Mouse (Mus musculus): ENCODE results near the gene Pnck. TPM values are rescaled to one million over a fixed set of nuclear protein-coding genes. Genes with fewer than 3 reads are reported as not detected.

Gene Pnck
- polyA plus RNA-seq (2012; rRNA removed), result 0.71 and 0.77 TPM in 2 replicates

GRCm38 (mm10) chrX:73659575-73660283, at the start of gene Pnck:
TSS of gene Pnck (minus strand) at chrX:73660117.

GRCm38 (mm10) chrX:73672879-73673618, 13.1 kb upstream of the Pnck start, which contains the start of gene Slc6a8:
TSS of gene Slc6a8 (plus strand) at chrX:73673150.

DNA sequence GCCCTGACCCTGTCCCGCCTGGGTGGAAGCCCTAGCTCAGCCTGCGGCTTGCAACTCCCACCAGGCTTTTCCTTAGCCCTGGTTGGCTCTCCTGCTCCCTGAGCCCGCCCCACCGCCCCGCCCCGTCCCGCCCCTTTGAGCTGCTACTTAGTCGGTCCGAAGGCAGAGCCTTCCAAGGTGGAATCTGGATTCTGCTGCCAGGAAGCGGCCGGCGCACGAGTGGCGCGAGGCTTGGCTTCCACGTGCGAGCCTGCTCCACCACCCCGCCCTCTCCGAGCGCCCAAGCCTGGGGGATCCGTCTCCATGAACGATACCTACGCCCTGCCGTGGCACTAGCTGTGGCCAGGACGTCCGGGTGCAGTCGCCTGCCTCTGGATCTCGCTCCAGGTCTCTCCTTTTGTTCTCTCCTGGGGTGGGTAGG, 20.7 kb downstream of the Pnck start, which contains the start of gene Dusp9:
Gene Dusp9 (plus strand): TSS at position 165 of the 421 bp plus-strand sequence.

Other genes starting within 250 kb of the Pnck start
- under 0.01 TPM in 1 of 2 replicates, not detected in the other for gene Zfp92, start 249.0 kb downstream of the Pnck start, polyA plus RNA-seq (2012; rRNA removed)
- gene Trex2, start 224.8 kb downstream of the Pnck start, polyA plus RNA-seq (2012; rRNA removed), result 0.03 TPM in 1 of 2 replicates, not detected in the other
- 29.5 and 31.5 TPM in 2 replicates for gene Haus7, start 201.1 kb downstream of the Pnck start, polyA plus RNA-seq (2012; rRNA removed)
- 16.4 and 17.4 TPM in 2 replicates for gene Bgn, start 176.5 kb downstream of the Pnck start, polyA plus RNA-seq (2012; rRNA removed)
- gene Atp2b3, start 157.0 kb downstream of the Pnck start, polyA plus RNA-seq (2012; rRNA removed), result 0.01 TPM in 1 of 2 replicates, not detected in the other
- 21.2 and 21.9 TPM in 2 replicates for gene Dusp9, start 20.7 kb downstream of the Pnck start, polyA plus RNA-seq (2012; rRNA removed)
- gene Slc6a8, start 13.0 kb upstream of the Pnck start, polyA plus RNA-seq (2012; rRNA removed), result 1.4 and 1.6 TPM in 2 replicates
- gene Bcap31, start 56.1 kb upstream of the Pnck start, polyA plus RNA-seq (2012; rRNA removed), result 42.7 and 50.5 TPM in 2 replicates
- 4.8 and 6.1 TPM in 2 replicates for gene Abcd1, start 56.5 kb upstream of the Pnck start, polyA plus RNA-seq (2012; rRNA removed)
- 0.25 TPM in 2 replicates for gene Plxnb3, start 97.0 kb upstream of the Pnck start, polyA plus RNA-seq (2012; rRNA removed)
- 0.03 and 1.0 TPM in 2 replicates for gene Srpk3, start 114.3 kb upstream of the Pnck start, polyA plus RNA-seq (2012; rRNA removed)
- gene Idh3g, start 126.8 kb upstream of the Pnck start, polyA plus RNA-seq (2012; rRNA removed), result 132 and 146 TPM in 2 replicates
- 128 and 145 TPM in 2 replicates for gene Ssr4, start 126.9 kb upstream of the Pnck start, polyA plus RNA-seq (2012; rRNA removed)
- 0.24 and 0.40 TPM in 2 replicates for gene Pdzd4, start 164.9 kb upstream of the Pnck start, polyA plus RNA-seq (2012; rRNA removed)
- gene Avpr2, start 232.0 kb upstream of the Pnck start, polyA plus RNA-seq (2012; rRNA removed), result not detected in 2 replicates
- 0.21 and 0.28 TPM in 2 replicates for gene L1cam, start 236.0 kb upstream of the Pnck start, polyA plus RNA-seq (2012; rRNA removed)